Mouse (Mus musculus) mouse embryonic stem cell (cell line): ENCODE measurements around the gene Slc35d1.

Experiments
- in situ Hi-C, 2 experiments: fragments of 300-500 bp; cut with MboI; formaldehyde crosslinking; loops; 1 replicate in 1 of 2; 3 replicates in 1 of 2; pipeline ENCODE4 v1.14.3; 2019 to 2020; ENCODE audit warnings: low sequenced_read_pairs in 2 of 2, low pct_unique_long_range_greater_than_20kb in 1 of 2, mixed read lengths in 1 of 2; ENCODE audit not compliant: unreplicated experiment in 1 of 2

Slc35d1 gene

GRCm38 (mm10) chr4:103214925-103215820, at the start of gene Slc35d1:
Slc35d1 (minus strand) TSS chr4:103215164.
- in situ Hi-C loops, result no loop called here

- in situ Hi-C loops, result no loop called here
These were observed 48.9 kb upstream of the Slc35d1 start for GRCm38 (mm10) chr4:103263812-103264396.

- in situ Hi-C loops, result no loop called here
These were observed 48.4 kb upstream of the Slc35d1 start for GRCm38 (mm10) chr4:103263378-103263777.

- in situ Hi-C loops, result no loop called here
These were observed 43.9 kb upstream of the Slc35d1 start for GRCm38 (mm10) chr4:103258817-103259216.

GRCm38 (mm10) chr4:103253846-103254245, 38.9 kb upstream of the Slc35d1 start:
- in situ Hi-C loops, result no loop called here

- in situ Hi-C loops, result no loop called here
These were observed 34.6 kb upstream of the Slc35d1 start for GRCm38 (mm10) chr4:103249436-103250085.

GRCm38 (mm10) chr4:103247813-103248212, 32.8 kb upstream of the Slc35d1 start:
- in situ Hi-C loops, result no loop called here

GRCm38 (mm10) chr4:103247249-103247648, 32.3 kb upstream of the Slc35d1 start:
- in situ Hi-C loops, result no loop called here

GRCm38 (mm10) chr4:103232156-103232555, 17.2 kb upstream of the Slc35d1 start:
- in situ Hi-C loops, result no loop called here

GRCm38 (mm10) chr4:103222854-103223253, 7.9 kb upstream of the Slc35d1 start:
- in situ Hi-C loops, result no loop called here

- in situ Hi-C loops, result no loop called here
These were observed 6.8 kb upstream of the Slc35d1 start for GRCm38 (mm10) chr4:103221789-103222188.

- in situ Hi-C loops, result no loop called here
These were observed 4.0 kb upstream of the Slc35d1 start for GRCm38 (mm10) chr4:103219011-103219410.

- in situ Hi-C loops, result no loop called here
These were observed 1.1 kb upstream of the Slc35d1 start for GRCm38 (mm10) chr4:103216046-103216445.

- in situ Hi-C loops, result no loop called here
These were observed 453 bp downstream of the Slc35d1 start for GRCm38 (mm10) chr4:103214498-103214924.

GRCm38 (mm10) chr4:103213859-103214497, 986 bp downstream of the Slc35d1 start:
- in situ Hi-C loops, result no loop called here

GRCm38 (mm10) chr4:103208553-103208952, 6.4 kb downstream of the Slc35d1 start:
- in situ Hi-C loops, result no loop called here

GRCm38 (mm10) chr4:103203646-103204045, 11.3 kb downstream of the Slc35d1 start:
- in situ Hi-C loops, result no loop called here

GRCm38 (mm10) chr4:103200046-103200445, 14.9 kb downstream of the Slc35d1 start:
- in situ Hi-C loops, result no loop called here

- in situ Hi-C loops, result loop anchor here in 1 of 2 experiments (25.0 kb wide), 1 partner anchor 212 kb away; the partner anchor contains the start of gene Tctex1d1
These were observed 15.9 kb downstream of the Slc35d1 start for GRCm38 (mm10) chr4:103199086-103199485.
